Mouse (Mus musculus): ENCODE measurements at regions not wholly inside any gene's neighbourhood (a gene's known extent, or its start where the extent isn't known, plus 50 kb on each side); places are given as distances from the start of the nearest gene placed in this dataset.

DNA sequence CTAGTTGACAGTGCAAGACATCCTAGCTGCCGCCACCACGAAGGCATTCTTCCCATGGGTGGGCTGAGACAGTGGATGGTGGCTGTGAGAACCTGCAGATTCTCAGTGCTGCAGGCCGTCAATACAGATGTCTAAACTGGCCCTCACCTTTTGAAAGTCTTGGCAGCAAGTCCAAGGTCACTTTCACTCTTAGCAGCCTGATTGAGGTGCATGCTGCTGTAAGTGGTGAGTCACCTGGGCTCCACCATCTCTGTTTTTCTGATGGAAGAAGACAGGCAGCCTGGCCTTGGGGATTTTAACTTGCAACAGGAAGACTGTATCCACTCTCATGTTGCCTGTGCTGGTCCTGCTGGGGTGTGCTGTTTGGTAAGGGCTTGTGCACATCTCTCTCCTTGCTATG is 129.3 kb downstream of the Zfp706 start:
- no peak for ATAC-seq (ENCODE audit: low read depth)
- no peaks in the 10 kb centered on the region for H3K36me3 ChIP-seq (ENCODE audit: control insufficient read depth, insufficient read depth, low read length)
- peaks cover 12% of the 10 kb centered on the region for H3K4me1 ChIP-seq (ENCODE audit: control insufficient read depth, insufficient read depth, low read length)
- no peak overlapping the region for H3K27ac ChIP-seq (ENCODE audit: low read depth, low read length)
- no peak overlapping the region for H3K4me2 ChIP-seq (ENCODE audit: low read depth, low read length)
- H3K9me3 ChIP-seq (ENCODE audit: control insufficient read depth, low read length): no peaks in the 10 kb centered on the region
- WGBS: 81% methylated on average over 3 of the region's 3 CpGs
- no peaks in the 10 kb centered on the region for H3K27me3 ChIP-seq (ENCODE audit: control insufficient read depth, insufficient read depth, low read length)
- no peak overlapping the region for H3K4me3 ChIP-seq (ENCODE audit: low read depth, low read length)
- no peak overlapping the region for H3K9ac ChIP-seq (replicated peaks; ENCODE audit: low read depth, low read length)

DNA sequence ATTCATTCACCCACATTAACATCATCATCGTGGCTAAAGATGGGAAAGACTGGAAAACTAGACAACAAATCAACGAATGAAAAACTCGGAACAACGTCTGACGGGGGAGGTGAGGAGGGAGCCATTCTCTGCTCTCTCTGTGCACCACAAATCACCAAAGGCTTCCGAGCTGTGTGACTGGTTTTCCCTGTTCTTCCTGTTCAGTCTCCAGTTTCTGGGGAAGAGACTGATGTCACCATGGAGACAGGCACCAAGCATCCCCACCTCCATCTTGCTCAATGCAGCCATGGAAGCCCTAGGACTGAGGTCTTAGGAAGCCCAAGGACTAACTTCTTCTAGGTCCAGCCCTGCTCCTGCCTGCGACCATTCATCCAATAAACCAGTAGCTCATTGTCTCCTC is 130.1 kb downstream of the Zfp706 start:
- ATAC-seq (ENCODE audit: low read depth): no peak
- H3K36me3 ChIP-seq (ENCODE audit: control insufficient read depth, insufficient read depth, low read length): no peaks in the 10 kb centered on the region
- WGBS: 45% methylated on average over 7 of the region's 7 CpGs
- peaks cover 17% of the 10 kb centered on the region for H3K4me1 ChIP-seq (ENCODE audit: control insufficient read depth, insufficient read depth, low read length)
- H3K9ac ChIP-seq (replicated peaks; ENCODE audit: low read depth, low read length): no peak overlapping the region
- H3K4me3 ChIP-seq (ENCODE audit: low read depth, low read length): no peak overlapping the region
- H3K27ac ChIP-seq (ENCODE audit: low read depth, low read length): no peak overlapping the region
- no peak overlapping the region for H3K4me2 ChIP-seq (ENCODE audit: low read depth, low read length)
- no peaks in the 10 kb centered on the region for H3K27me3 ChIP-seq (ENCODE audit: control insufficient read depth, insufficient read depth, low read length)
- H3K9me3 ChIP-seq (ENCODE audit: control insufficient read depth, low read length): no peaks in the 10 kb centered on the region

DNA sequence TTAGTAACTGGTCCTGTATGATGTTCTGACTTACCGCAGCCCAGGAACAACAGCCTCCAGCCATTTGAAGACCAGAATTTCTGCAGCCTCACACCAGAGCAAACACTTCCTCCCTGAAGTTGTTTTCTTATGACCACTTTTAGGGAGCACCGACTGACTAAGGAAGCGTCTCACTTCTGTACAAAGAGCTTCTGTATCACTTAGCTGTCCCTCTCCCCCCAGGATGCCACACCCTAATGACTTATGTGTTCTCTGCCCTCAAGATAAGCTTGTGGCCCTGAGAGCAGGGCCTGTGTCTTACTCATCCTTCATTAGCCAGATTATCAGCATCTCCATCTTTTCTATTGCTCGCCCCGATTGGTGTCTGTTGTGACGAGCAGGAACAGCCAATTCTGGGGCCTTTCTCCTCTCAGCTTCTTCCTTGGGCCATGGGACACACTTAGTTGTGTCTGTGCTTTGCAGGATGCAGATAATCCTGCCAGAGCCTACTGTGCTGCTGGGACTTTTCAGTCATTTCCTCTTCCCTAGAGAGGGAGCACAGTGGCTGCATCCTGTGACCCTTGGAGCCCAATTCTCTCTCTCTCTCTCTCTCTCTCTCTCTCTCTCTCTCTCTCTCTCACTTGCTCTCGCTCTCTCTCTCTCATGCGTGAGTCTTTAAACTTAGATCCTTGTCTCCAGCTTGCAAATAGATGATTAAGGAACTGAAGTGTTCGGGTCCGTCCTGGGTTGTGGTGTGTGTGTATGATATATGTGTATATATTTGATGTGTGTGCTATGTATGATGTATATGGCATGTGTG is 131.4 kb downstream of the Zfp706 start:
- no peak overlapping the region for H3K9ac ChIP-seq (replicated peaks; ENCODE audit: low read depth, low read length)
- H3K36me3 ChIP-seq (ENCODE audit: control insufficient read depth, insufficient read depth, low read length): no peaks in the 10 kb centered on the region
- no peaks in the 10 kb centered on the region for H3K27me3 ChIP-seq (ENCODE audit: control insufficient read depth, insufficient read depth, low read length)
- H3K4me3 ChIP-seq (ENCODE audit: low read depth, low read length): no peak overlapping the region
- H3K4me1 ChIP-seq (ENCODE audit: control insufficient read depth, insufficient read depth, low read length): peaks cover 17% of the 10 kb centered on the region
- WGBS: 92% methylated on average over 10 of the region's 10 CpGs
- no peak for ATAC-seq (ENCODE audit: low read depth)
- H3K27ac ChIP-seq (ENCODE audit: low read depth, low read length): no peak overlapping the region
- no peak overlapping the region for H3K4me2 ChIP-seq (ENCODE audit: low read depth, low read length)
- no peaks in the 10 kb centered on the region for H3K9me3 ChIP-seq (ENCODE audit: control insufficient read depth, low read length)

DNA sequence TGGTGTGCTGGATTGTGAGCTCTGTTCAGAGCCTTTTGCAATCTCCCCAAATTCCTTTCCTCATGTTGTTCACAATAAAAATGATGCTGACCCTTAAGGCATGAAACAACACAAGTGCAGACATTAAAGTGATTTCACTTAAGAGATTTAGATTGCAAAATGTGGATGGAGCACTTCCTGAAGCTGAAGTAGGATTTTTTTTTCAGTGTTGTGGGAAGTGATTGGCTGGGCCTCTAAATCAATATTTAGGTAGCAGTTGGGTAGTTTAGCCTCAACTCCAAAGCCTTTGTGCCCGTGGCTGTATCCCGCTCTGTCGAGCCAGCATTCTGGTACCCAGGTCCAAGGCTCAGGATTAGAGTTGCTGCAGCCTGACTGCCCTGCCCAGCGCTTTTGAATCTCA is 133.0 kb downstream of the Zfp706 start:
- Histone ChIP-seq H3K36me3 (ENCODE audit: control insufficient read depth, insufficient read depth, low read length) (no peaks in the 10 kb centered on the region), H3K4me1 (ENCODE audit: control insufficient read depth, insufficient read depth, low read length) (peaks cover 17% of the 10 kb centered on the region), H3K4me3 (ENCODE audit: low read depth, low read length) (no peak overlapping the region), H3K9me3 (ENCODE audit: control insufficient read depth, low read length) (no peaks in the 10 kb centered on the region), H3K27ac (ENCODE audit: low read depth, low read length) (no peak overlapping the region), H3K4me2 (ENCODE audit: low read depth, low read length) (no peak overlapping the region), H3K27me3 (ENCODE audit: control insufficient read depth, insufficient read depth, low read length) (no peaks in the 10 kb centered on the region), H3K9ac (replicated peaks; ENCODE audit: low read depth, low read length) (no peak overlapping the region)
- 85% methylated on average over 4 of the region's 4 CpGs for WGBS
- no peak for ATAC-seq (ENCODE audit: low read depth)

DNA sequence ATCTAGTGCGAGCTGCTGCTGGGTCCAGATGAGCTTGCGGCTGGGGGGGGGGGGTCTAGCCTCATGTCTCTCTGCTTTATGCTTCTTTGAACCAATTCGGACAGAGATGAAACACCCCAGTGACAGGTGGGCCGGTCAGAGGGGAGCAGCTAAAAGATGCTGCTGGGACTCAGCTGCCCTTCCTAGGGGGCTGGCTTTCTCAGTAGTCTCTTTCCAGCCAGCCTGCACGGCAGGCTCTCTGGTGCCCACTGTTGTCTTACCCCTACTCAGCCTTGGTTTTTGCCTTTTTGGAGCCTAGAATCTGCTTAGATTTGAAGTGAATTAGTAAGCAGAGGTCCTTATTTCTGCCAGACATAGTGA is 133.7 kb downstream of the Zfp706 start:
- Histone ChIP-seq H3K4me1 (ENCODE audit: control insufficient read depth, insufficient read depth, low read length) (peaks cover 17% of the 10 kb centered on the region), H3K9me3 (ENCODE audit: control insufficient read depth, low read length) (no peaks in the 10 kb centered on the region), H3K27me3 (ENCODE audit: control insufficient read depth, insufficient read depth, low read length) (no peaks in the 10 kb centered on the region), H3K9ac (replicated peaks; ENCODE audit: low read depth, low read length) (no peak overlapping the region), H3K36me3 (ENCODE audit: control insufficient read depth, insufficient read depth, low read length) (no peaks in the 10 kb centered on the region), H3K4me3 (ENCODE audit: low read depth, low read length) (no peak overlapping the region), H3K27ac (ENCODE audit: low read depth, low read length) (peak overlapping the region; percentile 44; the same call in 1 of the 2 replicates), H3K4me2 (ENCODE audit: low read depth, low read length) (0 out of 2 replicates have a peak overlapping the region, but pooled peaks have one; percentile 18)
- ATAC-seq (ENCODE audit: low read depth): peak; percentile 16; the same call in 1 of the 2 replicates
- 31% methylated on average over 5 of the region's 5 CpGs for WGBS

DNA sequence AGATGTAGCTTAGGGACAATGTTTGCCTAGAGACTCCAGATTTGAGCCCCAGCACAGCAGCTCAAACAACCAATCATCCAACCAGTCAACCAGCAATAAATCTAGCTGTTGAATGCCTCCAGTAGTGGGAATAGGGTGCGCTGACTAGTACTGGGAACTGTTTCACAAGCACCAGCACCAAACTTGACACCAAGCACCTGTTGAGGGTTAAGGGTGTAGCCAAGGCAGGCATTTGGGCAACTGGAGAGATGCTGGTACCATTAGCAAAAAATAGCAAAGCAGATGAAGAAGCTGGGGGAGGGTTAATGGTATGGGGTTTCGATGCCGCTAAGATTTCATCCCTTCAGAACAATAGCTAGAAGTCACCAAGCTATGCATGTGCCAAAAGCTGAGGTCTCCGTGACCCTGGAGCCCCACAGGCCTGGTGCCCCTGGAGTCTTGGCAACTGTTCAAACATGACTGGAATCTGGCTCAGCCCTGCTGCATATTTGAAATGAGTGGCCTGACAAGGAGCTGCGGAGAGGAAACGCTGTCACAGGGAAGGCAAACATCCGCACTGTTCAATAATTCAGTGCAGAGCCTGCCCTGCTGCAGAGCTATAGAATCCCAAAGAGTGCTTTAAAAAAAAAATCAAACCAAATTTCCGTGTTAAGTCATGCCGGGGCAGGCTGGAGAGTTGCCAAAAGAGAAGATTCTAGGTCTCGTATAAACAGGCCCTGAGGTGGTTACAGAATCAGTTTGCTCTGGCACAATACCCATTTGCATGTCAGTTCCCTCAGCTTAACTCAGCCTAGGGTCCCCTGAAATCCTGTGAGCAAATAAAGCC is 134.3 kb downstream of the Zfp706 start:
- Histone ChIP-seq H3K4me2 (ENCODE audit: low read depth, low read length) (peak overlapping the region; percentile 18; the same call in 1 of the 2 replicates), H3K27ac (ENCODE audit: low read depth, low read length) (peak overlapping the region; percentile 23; the same call in 1 of the 2 replicates), H3K9ac (replicated peaks; ENCODE audit: low read depth, low read length) (no peak overlapping the region), H3K9me3 (ENCODE audit: control insufficient read depth, low read length) (no peaks in the 10 kb centered on the region), H3K4me1 (ENCODE audit: control insufficient read depth, insufficient read depth, low read length) (peaks cover 17% of the 10 kb centered on the region), H3K27me3 (ENCODE audit: control insufficient read depth, insufficient read depth, low read length) (no peaks in the 10 kb centered on the region), H3K36me3 (ENCODE audit: control insufficient read depth, insufficient read depth, low read length) (no peaks in the 10 kb centered on the region), H3K4me3 (ENCODE audit: low read depth, low read length) (no peak overlapping the region)
- WGBS: 6% methylated on average over 10 of the region's 10 CpGs
- peak; percentile 75 for ATAC-seq (ENCODE audit: low read depth)

DNA sequence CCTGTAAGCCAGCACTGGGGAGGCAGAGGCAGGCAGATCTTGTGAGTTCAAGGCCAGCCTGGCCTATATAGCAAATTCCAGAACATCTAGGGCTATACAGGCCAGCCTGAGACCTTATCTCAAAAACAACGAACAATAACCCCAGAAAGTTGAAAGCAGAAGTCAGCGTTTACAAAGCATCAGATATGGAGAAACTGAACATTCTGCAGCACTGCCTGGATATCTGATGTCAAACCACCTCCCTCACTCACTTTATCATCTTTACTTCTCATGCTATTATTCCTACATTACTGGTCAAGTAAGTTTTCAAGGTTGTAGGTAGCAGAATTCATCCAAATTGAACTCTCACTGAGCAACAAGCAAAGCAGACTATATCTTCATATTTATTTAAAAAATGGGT is 135.0 kb downstream of the Zfp706 start:
- Histone ChIP-seq H3K36me3 (ENCODE audit: control insufficient read depth, insufficient read depth, low read length) (no peaks in the 10 kb centered on the region), H3K9me3 (ENCODE audit: control insufficient read depth, low read length) (no peaks in the 10 kb centered on the region), H3K4me1 (ENCODE audit: control insufficient read depth, insufficient read depth, low read length) (peaks cover 14% of the 10 kb centered on the region), H3K27me3 (ENCODE audit: control insufficient read depth, insufficient read depth, low read length) (no peaks in the 10 kb centered on the region), H3K4me3 (ENCODE audit: low read depth, low read length) (no peak overlapping the region), H3K27ac (ENCODE audit: low read depth, low read length) (no peak overlapping the region), H3K4me2 (ENCODE audit: low read depth, low read length) (no peak overlapping the region), H3K9ac (replicated peaks; ENCODE audit: low read depth, low read length) (no peak overlapping the region)
- WGBS: 94% methylated on average over 2 of the region's 2 CpGs
- ATAC-seq (ENCODE audit: low read depth): no peak

DNA sequence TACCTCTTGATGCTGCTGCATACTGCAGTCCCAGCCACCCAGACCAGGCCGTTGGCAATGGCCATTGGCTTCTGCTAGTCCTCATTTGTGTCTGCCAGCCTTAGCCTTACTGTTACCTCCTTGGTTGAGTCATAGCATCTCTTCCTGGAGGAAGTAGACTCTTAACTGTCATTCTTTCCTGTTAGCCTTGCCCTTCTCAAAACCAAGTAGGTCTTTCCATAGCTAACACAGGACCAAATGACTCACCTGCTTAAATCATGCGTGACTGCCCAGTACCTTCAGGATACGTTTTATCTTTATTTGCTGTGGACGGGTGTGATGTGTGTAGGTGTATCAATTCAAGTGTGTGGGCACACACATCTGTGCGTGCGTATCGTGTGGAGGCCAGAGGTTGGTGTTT is 136.9 kb downstream of the Zfp706 start:
- Histone ChIP-seq H3K4me3 (ENCODE audit: low read depth, low read length) (no peak overlapping the region), H3K27me3 (ENCODE audit: control insufficient read depth, insufficient read depth, low read length) (no peaks in the 10 kb centered on the region), H3K9ac (replicated peaks; ENCODE audit: low read depth, low read length) (no peak overlapping the region), H3K9me3 (ENCODE audit: control insufficient read depth, low read length) (no peaks in the 10 kb centered on the region), H3K36me3 (ENCODE audit: control insufficient read depth, insufficient read depth, low read length) (no peaks in the 10 kb centered on the region), H3K27ac (ENCODE audit: low read depth, low read length) (no peak overlapping the region), H3K4me2 (ENCODE audit: low read depth, low read length) (no peak overlapping the region), H3K4me1 (ENCODE audit: control insufficient read depth, insufficient read depth, low read length) (peaks cover 14% of the 10 kb centered on the region)
- WGBS: 95% methylated on average over 7 of the region's 7 CpGs
- no peak for ATAC-seq (ENCODE audit: low read depth)

DNA sequence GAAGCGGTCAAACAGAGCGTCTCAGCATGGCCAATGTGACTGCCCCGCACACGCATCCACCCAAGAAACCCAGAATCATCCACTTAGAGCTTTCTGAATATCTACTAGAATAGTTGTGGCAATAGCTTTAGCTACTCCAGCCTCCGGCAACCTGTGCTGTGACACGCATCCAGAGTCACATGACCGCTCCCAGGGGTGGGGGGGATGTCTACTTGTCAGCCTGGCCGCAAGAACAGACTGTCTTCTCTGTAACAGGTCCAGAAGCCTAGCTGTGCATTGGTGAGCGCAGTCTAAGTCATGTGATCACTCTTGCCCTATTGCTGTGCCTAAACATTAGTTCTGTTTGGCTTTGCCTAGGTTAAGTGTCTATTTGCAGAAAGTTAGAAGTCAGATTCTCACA is 137.5 kb downstream of the Zfp706 start:
- H3K9ac ChIP-seq (replicated peaks; ENCODE audit: low read depth, low read length): no peak overlapping the region
- no peaks in the 10 kb centered on the region for H3K9me3 ChIP-seq (ENCODE audit: control insufficient read depth, low read length)
- H3K4me1 ChIP-seq (ENCODE audit: control insufficient read depth, insufficient read depth, low read length): peaks cover 14% of the 10 kb centered on the region
- no peak overlapping the region for H3K4me2 ChIP-seq (ENCODE audit: low read depth, low read length)
- H3K27ac ChIP-seq (ENCODE audit: low read depth, low read length): no peak overlapping the region
- no peak for ATAC-seq (ENCODE audit: low read depth)
- H3K36me3 ChIP-seq (ENCODE audit: control insufficient read depth, insufficient read depth, low read length): no peaks in the 10 kb centered on the region
- no peak overlapping the region for H3K4me3 ChIP-seq (ENCODE audit: low read depth, low read length)
- WGBS: 92% methylated on average over 9 of the region's 9 CpGs
- no peaks in the 10 kb centered on the region for H3K27me3 ChIP-seq (ENCODE audit: control insufficient read depth, insufficient read depth, low read length)
